Mouse (Mus musculus): Measurements from ENCODE around the gene Nckap5. TPM values are rescaled to one million over a fixed set of nuclear protein-coding genes. Genes with fewer than 3 reads are reported as not detected.

Gene Nckap5
- total RNA-seq, 2 experiments from 2014 or later, result 14.8 to 19.8 TPM

- DNase-seq (ENCODE audit: low spot score in 2 of 2), result no peak
These were observed 124.0 kb downstream of the Nckap5 start for GRCm38 (mm10) chr1:126706611-126707010.

GRCm38 (mm10) chr1:126700978-126701320 lies 129.7 kb downstream of the Nckap5 start:
- DNase-seq (ENCODE audit: low spot score in 2 of 2), result no peak

- peak; percentile 30 to 45 for DNase-seq (ENCODE audit: low spot score in 2 of 2)
These were observed 130.3 kb downstream of the Nckap5 start for GRCm38 (mm10) chr1:126700063-126700977.

GRCm38 (mm10) chr1:126693585-126693984 lies 137.0 kb downstream of the Nckap5 start:
- DNase-seq (ENCODE audit: low spot score in 2 of 2), result no peak

GRCm38 (mm10) chr1:126688593-126688992 lies 142.0 kb downstream of the Nckap5 start:
- DNase-seq (ENCODE audit: low spot score in 2 of 2), result peak in 1 of 2 experiments; percentile 48

- peak; percentile 60 to 89 for DNase-seq (ENCODE audit: low spot score in 2 of 2)
These were observed 143.9 kb downstream of the Nckap5 start for GRCm38 (mm10) chr1:126686678-126687077.

- DNase-seq (ENCODE audit: low spot score in 2 of 2), result peak; percentile 71 to 85
These were observed 146.8 kb downstream of the Nckap5 start for GRCm38 (mm10) chr1:126683621-126684445.

- no peak for DNase-seq (ENCODE audit: low spot score in 2 of 2)
These were observed 148.8 kb downstream of the Nckap5 start for GRCm38 (mm10) chr1:126681773-126682172.

GRCm38 (mm10) chr1:126679348-126679747 lies 151.3 kb downstream of the Nckap5 start:
- DNase-seq (ENCODE audit: low spot score in 2 of 2), result no peak

GRCm38 (mm10) chr1:126677280-126677679 lies 153.3 kb downstream of the Nckap5 start:
- DNase-seq (ENCODE audit: low spot score in 2 of 2), result no peak

- DNase-seq (ENCODE audit: low spot score in 2 of 2), result no peak
These were observed 153.8 kb downstream of the Nckap5 start for GRCm38 (mm10) chr1:126676769-126677168.

- no peak for DNase-seq (ENCODE audit: low spot score in 2 of 2)
These were observed 155.5 kb downstream of the Nckap5 start for GRCm38 (mm10) chr1:126675142-126675541.

GRCm38 (mm10) chr1:126673238-126673637 lies 157.4 kb downstream of the Nckap5 start:
- no peak for DNase-seq (ENCODE audit: low spot score in 2 of 2)

GRCm38 (mm10) chr1:126670507-126670906 lies 160.1 kb downstream of the Nckap5 start:
- no peak for DNase-seq (ENCODE audit: low spot score in 2 of 2)

- no peak for DNase-seq (ENCODE audit: low spot score in 2 of 2)
These were observed 170.2 kb downstream of the Nckap5 start for GRCm38 (mm10) chr1:126660098-126660999.

GRCm38 (mm10) chr1:126658731-126659130 lies 171.9 kb downstream of the Nckap5 start:
- DNase-seq (ENCODE audit: low spot score in 2 of 2), result no peak

- peak; percentile 40 to 91 for DNase-seq (ENCODE audit: low spot score in 2 of 2)
These were observed 174.4 kb downstream of the Nckap5 start for GRCm38 (mm10) chr1:126656246-126656645.

GRCm38 (mm10) chr1:126652085-126652484 lies 178.5 kb downstream of the Nckap5 start:
- no peak for DNase-seq (ENCODE audit: low spot score in 2 of 2)

GRCm38 (mm10) chr1:126650806-126651205 lies 179.8 kb downstream of the Nckap5 start:
- DNase-seq (ENCODE audit: low spot score in 2 of 2), result no peak

- no peak for DNase-seq (ENCODE audit: low spot score in 2 of 2)
These were observed 187.8 kb downstream of the Nckap5 start for GRCm38 (mm10) chr1:126642751-126643150.

- no peak for DNase-seq (ENCODE audit: low spot score in 2 of 2)
These were observed 191.1 kb downstream of the Nckap5 start for GRCm38 (mm10) chr1:126639463-126639862.

All from layer of hippocampus, postnatal 14 days (tissue).